Mouse (Mus musculus) mesoderm, embryonic 11.5 days (tissue): ENCODE measurements at regions not wholly inside any gene's neighbourhood (a gene's known extent, or its start where the extent isn't known, plus 50 kb on each side); places are given as distances from the start of the nearest gene placed in this dataset.

ENCODE experiments used
- DNase-seq: peaks from one replicate; pipeline ENCODE4 v3.0.0-alpha.2; 2012; ENCODE audit warnings: low read depth, low spot score

GRCm38 (mm10) chr8:53749263-53749662, 110.4 kb upstream of the Neil3 start:
- DNase-seq: no peak

- no peak for DNase-seq
Observed at GRCm38 (mm10) chr8:53769211-53769610, 130.3 kb upstream of the Neil3 start.

GRCm38 (mm10) chr8:53775511-53775910, 136.6 kb upstream of the Neil3 start:
- DNase-seq: no peak

GRCm38 (mm10) chr8:53780886-53781285, 142.0 kb upstream of the Neil3 start:
- no peak for DNase-seq

GRCm38 (mm10) chr8:53781885-53782284, 143.0 kb upstream of the Neil3 start:
- DNase-seq: no peak

- no peak for DNase-seq
Observed at GRCm38 (mm10) chr8:53788202-53788601, 149.3 kb upstream of the Neil3 start.

- DNase-seq: peak; percentile 15
Observed at GRCm38 (mm10) chr8:53821148-53821547, 182.3 kb upstream of the Neil3 start.

GRCm38 (mm10) chr8:53827395-53827794, 188.5 kb upstream of the Neil3 start:
- no peak for DNase-seq

DNA sequence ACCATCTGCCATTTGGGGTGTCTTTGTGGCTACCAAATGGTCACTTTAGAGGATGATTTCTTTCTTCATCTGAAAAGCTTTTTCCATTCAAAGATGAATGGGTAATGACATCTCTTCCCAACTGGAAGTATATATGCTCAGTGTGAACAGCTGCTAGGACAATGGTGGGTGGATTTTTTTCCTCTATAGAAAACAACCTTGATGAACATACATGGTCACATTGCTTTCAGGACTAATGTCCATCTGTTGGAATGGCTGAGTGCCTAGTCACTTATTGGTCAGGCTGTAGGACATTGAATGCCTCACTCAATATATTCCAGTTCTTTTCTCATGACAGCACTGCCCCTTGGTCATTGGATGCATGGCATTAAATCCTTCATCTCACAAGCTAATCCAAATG, 209.0 kb upstream of the Neil3 start:
- DNase-seq: no peak

- DNase-seq: no peak
Observed at GRCm38 (mm10) chr8:53868567-53868966, 208.8 kb upstream of the Vegfc start.

DNA sequence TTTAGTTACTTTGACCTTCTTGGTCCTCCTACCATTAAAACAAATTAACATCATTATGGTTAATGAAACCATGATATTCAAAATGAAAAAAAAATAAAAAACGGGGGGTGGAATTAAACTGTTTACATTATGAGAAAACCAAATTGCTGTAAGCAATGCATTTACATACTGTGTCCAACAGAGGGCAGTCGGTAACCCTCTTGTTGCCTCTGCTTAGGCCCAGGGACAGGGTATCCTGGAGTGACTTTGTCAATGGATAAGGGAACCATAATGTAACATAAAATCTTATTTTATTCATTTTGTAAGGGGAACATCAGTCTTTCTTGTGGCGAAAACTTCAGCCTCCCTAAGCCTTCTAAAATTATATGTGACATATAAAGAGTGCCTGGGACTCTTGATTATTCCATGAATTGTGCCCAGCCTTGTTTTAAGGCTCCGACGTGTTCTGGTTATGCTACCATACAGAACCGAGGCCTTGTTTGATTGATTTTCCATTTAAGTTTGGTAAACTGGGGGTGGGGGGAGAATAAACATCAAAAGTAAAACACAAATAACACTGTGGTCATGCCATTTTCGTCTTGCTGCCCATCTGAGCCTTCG, 207.3 kb upstream of the Vegfc start:
- DNase-seq: peak; percentile 41

- DNase-seq: no peak
Observed at GRCm38 (mm10) chr8:53872033-53872619, 205.3 kb upstream of the Vegfc start.

- no peak for DNase-seq
Observed at GRCm38 (mm10) chr8:53878846-53879245, 198.6 kb upstream of the Vegfc start.

DNA sequence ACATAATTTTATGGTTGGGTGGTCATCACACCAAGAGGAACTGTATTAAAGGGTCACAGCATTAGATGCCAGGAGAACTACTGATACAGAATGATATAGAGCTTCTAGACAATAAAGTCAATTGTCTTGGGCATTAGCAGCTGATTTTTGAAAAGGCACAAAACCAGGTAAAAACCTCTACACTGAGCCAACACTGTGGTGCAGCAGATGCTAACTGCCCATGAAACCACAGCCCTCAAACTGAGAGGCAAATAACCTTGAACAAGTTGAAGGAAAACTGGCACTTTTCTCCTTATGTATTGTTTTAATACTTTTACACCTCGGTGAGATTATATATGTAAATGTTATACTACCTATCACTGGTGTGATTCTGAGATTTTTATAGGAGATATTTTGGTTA, 195.9 kb upstream of the Vegfc start:
- no peak for DNase-seq

- DNase-seq: no peak
Observed at GRCm38 (mm10) chr8:53892205-53892710, 185.1 kb upstream of the Vegfc start.

DNA sequence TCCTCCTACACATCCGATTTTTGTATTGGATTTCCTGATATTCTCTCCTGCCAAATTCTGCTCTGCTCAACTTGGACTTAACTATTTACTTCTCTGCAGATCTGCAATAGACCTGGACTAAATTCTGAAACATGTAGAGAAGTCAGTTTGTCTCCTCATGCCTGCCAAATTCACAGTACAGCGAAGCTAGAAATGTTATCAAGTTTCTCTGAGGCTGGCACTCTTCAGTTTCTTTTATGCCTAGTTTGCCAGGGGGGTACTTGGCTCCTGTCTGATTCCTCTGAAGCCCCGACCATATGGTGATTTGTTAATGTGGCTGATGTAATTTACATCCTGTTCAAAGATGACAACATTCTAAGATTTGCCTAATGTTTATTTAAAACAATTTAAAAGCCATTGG, 184.6 kb upstream of the Vegfc start:
- no peak for DNase-seq

DNA sequence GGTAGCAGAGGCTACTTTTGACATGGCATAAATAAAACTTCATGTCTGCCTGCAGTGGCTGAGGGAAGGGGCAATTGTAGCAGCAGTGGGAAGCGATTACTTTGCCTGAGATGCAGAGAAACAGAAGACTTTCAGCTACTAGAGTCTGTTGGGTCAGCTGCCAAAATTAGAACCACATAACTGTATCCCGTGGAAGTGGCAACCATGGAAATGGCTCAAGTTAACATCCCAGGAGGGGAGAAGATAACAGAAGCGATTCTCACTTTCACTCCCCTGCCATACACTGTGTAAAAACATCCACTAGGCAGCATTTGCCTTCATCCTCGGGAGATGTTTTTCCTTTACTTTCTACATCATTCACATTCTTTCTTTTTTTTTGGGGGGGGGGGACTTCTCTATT, 155.1 kb upstream of the Vegfc start:
- DNase-seq: no peak

GRCm38 (mm10) chr8:53930685-53931084, 146.7 kb upstream of the Vegfc start:
- DNase-seq: no peak

DNA sequence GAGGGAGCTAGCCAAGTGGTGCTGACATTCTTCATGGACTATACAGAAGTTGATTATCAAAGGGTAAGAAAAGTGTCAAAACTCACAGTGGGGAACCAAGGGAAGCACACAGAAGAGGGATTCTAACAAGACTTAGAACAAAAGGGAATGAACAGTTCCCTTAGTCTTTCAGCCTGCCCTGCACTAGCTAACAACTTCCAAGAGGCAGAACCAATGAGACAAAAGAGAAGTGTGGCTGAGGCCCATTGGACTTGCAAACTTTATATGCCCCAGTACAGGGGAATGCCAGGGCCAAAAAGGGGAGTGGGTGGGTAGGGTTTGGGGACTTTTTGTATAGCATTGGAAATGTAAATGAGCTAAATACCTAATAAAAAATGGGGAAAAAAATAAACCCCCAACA, 139.0 kb upstream of the Vegfc start:
- DNase-seq: no peak

GRCm38 (mm10) chr8:53939519-53939918, 137.9 kb upstream of the Vegfc start:
- DNase-seq: no peak

DNA sequence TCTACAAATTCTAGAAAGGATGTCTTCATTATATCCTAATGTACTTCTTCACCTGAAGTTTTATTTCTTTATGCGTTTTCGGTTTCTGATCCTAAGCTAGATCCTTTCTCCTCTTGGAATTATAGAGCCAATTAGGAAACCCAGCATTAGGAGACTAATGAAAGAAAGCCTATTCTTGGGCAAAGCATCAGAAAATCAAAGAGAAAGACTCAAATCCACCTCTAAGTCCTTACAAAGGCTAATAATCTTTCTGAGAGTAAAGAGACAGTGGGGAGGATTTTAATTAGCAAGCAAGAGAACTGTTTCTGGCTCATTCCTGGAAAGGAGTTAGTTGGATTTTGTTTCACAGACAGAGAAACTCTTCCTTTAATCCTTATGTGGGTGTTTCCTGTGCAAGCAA, 136.3 kb upstream of the Vegfc start:
- DNase-seq: no peak

GRCm38 (mm10) chr8:53945561-53945960, 131.8 kb upstream of the Vegfc start:
- DNase-seq: no peak

- no peak for DNase-seq
Observed at GRCm38 (mm10) chr8:53947384-53947783, 130.0 kb upstream of the Vegfc start.
